Mouse (Mus musculus) megakaryocyte, embryonic 14.5 days (primary cell): ENCODE measurements around the gene Tas2r137. TPM values are rescaled to one million over a fixed set of nuclear protein-coding genes. Genes with fewer than 3 reads are reported as not detected.
A peak's percentile ranks its signal among the peaks of the same experiment; 100 is the strongest.

Experiments
- H3K27me3 ChIP-seq: replicated peaks from 2 replicates; pipeline ENCODE3; 2012; ENCODE audit warnings: inconsistent platforms
- H3K36me3 ChIP-seq: replicated peaks from 2 replicates; pipeline ENCODE3; 2012; ENCODE audit warnings: low read length, inconsistent platforms, mixed read lengths
- H3K4me1 ChIP-seq: 2 replicates; pipeline ENCODE4 v1.6.1; 2012; ENCODE audit warnings: inconsistent platforms
- H3K4me3 ChIP-seq: replicated peaks from 2 replicates; pipeline ENCODE3; 2012; ENCODE audit warnings: moderate library complexity, mild to moderate bottlenecking, inconsistent platforms
- H3K9me3 ChIP-seq: 2 replicates; pipeline ENCODE4 v1.6.1; 2012; ENCODE audit warnings: inconsistent platforms
- FLI1 ChIP-seq: IDR thresholded peaks from 2 replicates; pipeline ENCODE4 v1.6.1; 2012; ENCODE audit warnings: low read length, inconsistent platforms, mixed read lengths
- GATA1 ChIP-seq: IDR thresholded peaks from 3 replicates; pipeline ENCODE4 v1.6.1; 2012; ENCODE audit warnings: mixed read lengths, low read length, inconsistent platforms, borderline replicate concordance
- polyA plus RNA-seq: library from polyadenylated mRNA; stranded (reverse); fragments of >175 nt; gene quantifications from 2 replicates; pipeline ENCODE4 v1.2.3, GENCODE M21; 2012; ENCODE audit warnings: low replicate concordance; ENCODE audit not compliant: insufficient read depth

Tas2r137 gene
- not detected in 2 replicates for polyA plus RNA-seq

DNA sequence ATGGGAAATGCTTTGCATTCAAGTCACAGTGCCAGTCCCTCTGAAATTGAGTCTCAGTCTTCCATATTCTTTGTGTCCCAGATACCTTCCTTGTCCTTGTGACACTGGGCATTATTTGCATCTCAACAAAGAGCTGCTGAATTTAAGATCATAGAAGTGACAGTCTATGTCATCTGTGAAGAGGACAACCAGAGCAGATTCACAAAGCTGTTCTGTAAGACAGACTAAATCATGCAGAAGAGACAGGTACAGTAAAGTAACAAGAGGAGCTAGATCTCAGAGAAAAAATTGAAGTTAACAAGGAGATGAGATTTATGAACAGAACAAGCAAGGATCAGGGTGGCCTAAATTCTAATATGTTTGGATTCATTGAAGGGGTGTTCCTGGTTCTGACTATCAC lies at the start of gene Tas2r137:
Tas2r137 (plus strand) TSS at position 301 of the 400 bp plus-strand sequence.
- no peaks in the 10 kb centered on the region for H3K36me3 ChIP-seq
- no peaks in the 10 kb centered on the region for H3K9me3 ChIP-seq
- TF ChIP-seq FLI1: no peak
- TF ChIP-seq GATA1: no peak
- no peaks in the 10 kb centered on the region for H3K27me3 ChIP-seq
- H3K4me1 ChIP-seq: no peaks in the 10 kb centered on the region
- H3K4me3 ChIP-seq: no peak within 1 kb of the TSS

DNA sequence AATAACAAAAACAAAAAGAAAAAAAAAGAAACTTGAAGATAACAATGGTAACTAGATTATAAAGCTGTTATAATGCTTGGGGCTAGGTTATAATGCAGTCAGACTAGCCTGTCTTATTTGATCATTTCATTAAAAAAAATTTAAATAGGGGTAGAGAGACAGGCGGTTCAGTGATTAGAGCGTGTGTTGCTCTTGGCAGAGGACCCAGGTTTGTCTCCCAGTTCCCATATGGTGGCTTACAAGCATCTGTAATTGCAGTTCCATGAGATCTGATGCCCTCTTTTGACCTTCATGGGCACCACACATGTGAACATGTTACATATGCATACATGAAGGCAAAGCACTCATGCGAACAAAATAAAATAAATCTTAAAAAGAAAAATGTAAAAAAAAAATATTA lies 49.8 kb upstream of the Tas2r137 start:
- no peaks in the 10 kb centered on the region for H3K9me3 ChIP-seq
- peaks cover 20% of the 10 kb centered on the region for H3K4me1 ChIP-seq
- TF ChIP-seq GATA1 (no peak), FLI1 (no peak)
- H3K36me3 ChIP-seq: no peaks in the 10 kb centered on the region
- H3K27me3 ChIP-seq: peaks cover 19% of the 10 kb centered on the region
- no peak overlapping the region for H3K4me3 ChIP-seq

- TF ChIP-seq GATA1 (no peak), FLI1 (no peak)
- Histone ChIP-seq H3K27me3 (peaks cover 24% of the 10 kb centered on the region), H3K36me3 (no peaks in the 10 kb centered on the region), H3K4me3 (no peak overlapping the region), H3K4me1 (peaks cover 17% of the 10 kb centered on the region), H3K9me3 (no peaks in the 10 kb centered on the region)
Observed at GRCm38 (mm10) chr6:40441755-40442154, 49.3 kb upstream of the Tas2r137 start.

- TF ChIP-seq GATA1 (no peak), FLI1 (no peak)
- Histone ChIP-seq H3K36me3 (no peaks in the 10 kb centered on the region), H3K27me3 (peaks cover 22% of the 10 kb centered on the region), H3K9me3 (no peaks in the 10 kb centered on the region), H3K4me1 (peaks cover 17% of the 10 kb centered on the region), H3K4me3 (no peak overlapping the region)
Observed at GRCm38 (mm10) chr6:40443281-40443928, 47.6 kb upstream of the Tas2r137 start.

DNA sequence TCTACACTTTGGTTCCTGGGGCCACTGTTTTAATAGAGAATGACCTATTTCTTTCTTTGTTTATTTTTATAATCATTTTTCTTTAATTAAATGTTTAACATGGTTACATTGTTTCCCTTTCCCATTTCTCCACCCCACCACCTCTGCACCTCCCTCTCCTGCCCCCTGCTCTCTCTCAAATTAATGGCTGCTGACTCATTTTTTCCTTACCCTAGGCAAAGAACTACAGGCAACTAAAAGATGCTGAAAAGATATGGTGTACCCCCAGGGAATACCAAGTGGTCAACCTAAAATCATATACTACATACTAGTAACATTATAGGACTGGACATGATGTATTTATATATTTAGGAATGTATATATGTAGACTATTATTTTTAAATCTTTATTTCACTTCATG lies 42.4 kb upstream of the Tas2r137 start:
- Histone ChIP-seq H3K4me1 (no peaks in the 10 kb centered on the region), H3K27me3 (peaks cover 19% of the 10 kb centered on the region), H3K36me3 (no peaks in the 10 kb centered on the region), H3K9me3 (no peaks in the 10 kb centered on the region), H3K4me3 (no peak overlapping the region)
- TF ChIP-seq GATA1 (no peak), FLI1 (no peak)

DNA sequence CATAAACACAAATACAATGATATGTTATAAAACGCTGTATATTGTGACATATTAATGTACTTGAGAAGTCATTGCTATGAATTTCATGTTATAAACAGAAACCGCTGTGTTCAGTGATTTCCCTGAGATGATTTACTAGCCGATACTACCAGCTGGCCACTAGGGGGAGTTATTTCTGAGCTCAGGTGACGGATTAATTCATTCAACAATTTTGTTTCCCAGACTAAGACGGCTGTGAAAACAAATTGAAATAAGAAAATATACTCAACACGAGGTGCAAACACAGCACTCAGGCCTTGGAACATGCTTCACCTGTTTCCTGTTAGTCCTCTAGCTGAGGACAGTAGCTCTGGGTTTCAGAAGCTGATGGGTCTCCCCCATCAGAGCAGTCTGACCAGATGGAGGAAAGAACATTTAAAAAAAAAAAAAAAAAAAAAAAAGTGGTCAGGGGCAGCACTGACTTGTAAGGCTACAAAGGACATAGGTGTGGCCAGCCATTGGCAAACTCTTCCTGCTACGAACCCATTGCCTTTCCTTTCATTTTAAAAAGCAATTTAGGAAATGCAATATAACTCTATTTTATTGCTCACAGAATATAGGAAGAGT lies 36.5 kb upstream of the Tas2r137 start:
- no peaks in the 10 kb centered on the region for H3K36me3 ChIP-seq
- H3K4me3 ChIP-seq: peak overlapping the region; percentile 81
- H3K9me3 ChIP-seq: no peaks in the 10 kb centered on the region
- no peaks in the 10 kb centered on the region for H3K4me1 ChIP-seq
- peaks cover 5% of the 10 kb centered on the region for H3K27me3 ChIP-seq
- TF ChIP-seq FLI1: no peak
- TF ChIP-seq GATA1: no peak

DNA sequence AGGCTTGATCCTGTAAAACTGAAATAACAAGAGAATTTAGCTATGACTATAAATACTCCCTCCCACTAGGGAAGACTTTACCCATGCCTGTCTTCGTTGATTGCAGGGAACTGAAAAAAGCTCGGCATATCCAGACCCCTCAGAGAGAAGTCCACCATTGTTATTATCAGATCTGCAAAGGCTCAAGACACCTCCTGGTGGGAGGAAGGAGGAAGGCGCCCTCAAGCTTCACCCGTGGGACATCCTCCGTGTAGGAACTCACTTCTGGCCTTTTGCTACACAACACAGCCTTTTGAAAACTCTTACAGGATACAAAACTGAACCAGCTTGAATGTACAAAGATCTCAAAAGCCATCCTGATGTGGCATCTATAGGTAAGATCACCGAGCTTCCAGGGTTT lies 25.3 kb upstream of the Tas2r137 start:
- Histone ChIP-seq H3K4me1 (peaks cover 37% of the 10 kb centered on the region), H3K4me3 (no peak overlapping the region), H3K36me3 (no peaks in the 10 kb centered on the region), H3K9me3 (peaks cover 4% of the 10 kb centered on the region; the same call in 1 of the 2 replicates), H3K27me3 (no peaks in the 10 kb centered on the region)
- TF ChIP-seq GATA1: no peak
- no peak for TF ChIP-seq FLI1

- TF ChIP-seq GATA1: no peak
- peak; percentile 91 for TF ChIP-seq FLI1
- peaks cover 9% of the 10 kb centered on the region for H3K9me3 ChIP-seq
- H3K4me3 ChIP-seq: peak within 1 kb of the TSS; percentile 96
- H3K27me3 ChIP-seq: no peaks in the 10 kb centered on the region
- H3K36me3 ChIP-seq: peaks cover 30% of the 10 kb centered on the region
- H3K4me1 ChIP-seq: peaks cover 42% of the 10 kb centered on the region
Observed at GRCm38 (mm10) chr6:40470916-40471719, 19.9 kb upstream of the Tas2r137 start, which contains the start of gene Ssbp1. Gene Ssbp1 (plus strand): TSS chr6:40471352.

DNA sequence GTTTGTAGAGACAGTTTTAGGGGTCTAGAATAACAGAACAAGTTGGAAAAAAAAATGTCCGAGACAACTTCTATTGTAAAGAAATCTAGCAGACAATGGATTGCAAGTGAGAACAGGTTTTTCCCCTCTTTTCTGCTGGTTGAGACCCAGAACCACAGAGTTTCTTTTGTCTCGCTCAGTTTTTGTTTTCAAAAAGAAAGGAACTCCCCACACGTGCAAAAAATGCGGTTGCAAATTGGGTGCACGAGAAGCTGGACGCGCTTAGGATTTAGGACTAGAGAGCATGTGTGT lies 19.4 kb upstream of the Tas2r137 start:
- Histone ChIP-seq H3K9me3 (peaks cover 9% of the 10 kb centered on the region), H3K4me1 (peaks cover 42% of the 10 kb centered on the region), H3K4me3 (peak overlapping the region; percentile 96), H3K27me3 (no peaks in the 10 kb centered on the region), H3K36me3 (peaks cover 34% of the 10 kb centered on the region)
- no peak for TF ChIP-seq FLI1
- TF ChIP-seq GATA1: no peak

GRCm38 (mm10) chr6:40476132-40476531 lies 14.9 kb upstream of the Tas2r137 start:
- Histone ChIP-seq H3K9me3 (peaks cover 5% of the 10 kb centered on the region), H3K4me3 (no peak overlapping the region), H3K27me3 (no peaks in the 10 kb centered on the region), H3K4me1 (peaks cover 21% of the 10 kb centered on the region), H3K36me3 (peaks cover 66% of the 10 kb centered on the region)
- TF ChIP-seq FLI1: no peak
- TF ChIP-seq GATA1: no peak
